Mouse (Mus musculus) 3134 (cell line): ENCODE data around the gene Pafah1b1.
A peak's percentile ranks its signal among the peaks of the same experiment; 100 is the strongest.

Experiments
- DNase-seq: peaks from one replicate; pipeline ENCODE4 v3.0.0-alpha.2; 2011; ENCODE audit warnings: low spot score; ENCODE audit not compliant: insufficient read length; ENCODE audit errors: extremely low read depth

Gene Pafah1b1

DNA sequence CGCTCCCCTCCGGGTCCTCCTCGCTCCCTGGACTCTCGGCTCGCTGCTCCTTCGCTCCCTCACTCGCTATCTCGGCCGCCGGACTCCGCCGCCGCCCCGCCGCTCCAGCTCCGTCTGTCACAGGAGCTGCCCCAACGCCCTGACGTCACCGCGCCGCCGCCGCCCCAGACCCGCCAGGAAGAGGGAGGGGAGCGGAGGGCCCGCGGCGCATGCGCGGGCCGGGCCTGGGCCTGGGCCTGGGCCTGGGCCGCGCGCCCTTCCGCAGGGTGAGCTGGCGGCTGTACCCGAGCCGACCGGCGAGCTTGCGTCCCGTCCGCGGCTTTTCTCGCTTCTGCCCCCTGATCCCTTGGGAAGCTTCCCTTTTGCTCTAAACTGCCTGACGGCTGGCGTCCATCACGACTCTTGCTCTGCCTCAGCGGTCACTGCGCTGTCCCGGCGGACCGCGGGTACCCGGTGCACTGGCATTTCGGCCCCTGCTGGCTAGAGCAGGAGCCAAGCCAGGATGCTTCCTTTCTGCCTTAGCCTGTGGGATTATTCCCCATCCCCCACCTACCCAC is at the start of gene Pafah1b1:
Gene Pafah1b1, minus strand, starts transcription at position 436 of the 557 bp plus-strand sequence.
- DNase-seq, result peak; percentile 91

DNA sequence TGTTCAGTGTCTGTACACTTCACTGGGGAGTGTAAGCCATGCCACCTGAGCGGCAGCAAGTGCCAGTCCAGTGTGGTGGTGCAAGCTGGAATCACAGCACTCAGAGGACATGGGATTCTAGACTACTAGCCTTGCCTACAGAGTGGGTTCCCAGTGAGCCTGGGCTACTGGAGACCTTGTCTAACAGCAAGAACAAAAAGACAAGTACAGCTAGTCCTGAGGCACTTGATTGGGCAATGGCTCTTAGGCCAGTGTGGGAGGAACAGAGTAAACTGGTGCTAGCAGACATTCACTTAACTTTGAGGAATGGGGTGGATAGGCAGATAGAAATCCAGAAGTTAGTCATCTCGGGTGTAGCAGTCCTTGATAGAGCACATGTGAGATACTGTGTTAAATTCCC is 47.9 kb upstream of the Pafah1b1 start:
- no peak for DNase-seq

DNA sequence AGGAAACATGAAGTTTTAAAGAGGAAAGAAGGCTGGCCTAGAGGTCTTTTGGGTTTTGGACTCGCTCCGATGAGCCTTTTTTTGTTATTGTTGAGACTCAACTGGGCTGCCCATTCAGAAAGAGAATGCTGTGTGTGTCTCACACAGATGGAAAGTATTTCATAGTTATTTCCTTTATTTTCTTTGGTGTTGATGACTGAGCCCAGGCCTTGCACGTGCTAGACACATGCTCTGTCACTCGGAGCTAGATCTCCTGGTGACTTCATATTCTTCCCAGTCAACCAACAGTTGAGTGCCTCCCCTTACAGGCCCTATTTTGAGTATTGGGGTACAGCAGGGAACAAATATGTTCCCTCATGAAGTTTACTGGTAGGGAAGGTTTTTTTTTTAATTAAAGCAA is 47.2 kb upstream of the Pafah1b1 start:
- no peak for DNase-seq

DNA sequence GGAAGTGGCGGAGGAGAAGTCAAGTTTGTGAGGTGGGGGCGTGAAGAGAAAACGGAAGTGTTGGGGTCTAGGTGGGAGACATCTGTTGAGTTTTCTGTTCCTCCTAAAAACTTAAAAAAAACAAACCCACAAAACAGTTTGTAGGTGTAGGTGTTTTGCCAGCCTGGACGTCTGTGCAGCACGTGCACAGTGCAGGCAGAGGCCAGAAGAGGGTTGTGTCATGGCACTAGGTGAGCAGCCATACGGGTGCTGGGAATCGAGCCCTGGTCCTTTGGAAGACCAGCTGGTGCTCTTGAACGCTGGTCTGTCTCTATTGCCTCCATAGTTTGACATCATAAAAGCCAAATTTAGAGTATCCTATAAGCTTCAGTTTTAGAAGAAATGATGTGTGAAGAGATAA is 46.8 kb upstream of the Pafah1b1 start:
- no peak for DNase-seq

DNA sequence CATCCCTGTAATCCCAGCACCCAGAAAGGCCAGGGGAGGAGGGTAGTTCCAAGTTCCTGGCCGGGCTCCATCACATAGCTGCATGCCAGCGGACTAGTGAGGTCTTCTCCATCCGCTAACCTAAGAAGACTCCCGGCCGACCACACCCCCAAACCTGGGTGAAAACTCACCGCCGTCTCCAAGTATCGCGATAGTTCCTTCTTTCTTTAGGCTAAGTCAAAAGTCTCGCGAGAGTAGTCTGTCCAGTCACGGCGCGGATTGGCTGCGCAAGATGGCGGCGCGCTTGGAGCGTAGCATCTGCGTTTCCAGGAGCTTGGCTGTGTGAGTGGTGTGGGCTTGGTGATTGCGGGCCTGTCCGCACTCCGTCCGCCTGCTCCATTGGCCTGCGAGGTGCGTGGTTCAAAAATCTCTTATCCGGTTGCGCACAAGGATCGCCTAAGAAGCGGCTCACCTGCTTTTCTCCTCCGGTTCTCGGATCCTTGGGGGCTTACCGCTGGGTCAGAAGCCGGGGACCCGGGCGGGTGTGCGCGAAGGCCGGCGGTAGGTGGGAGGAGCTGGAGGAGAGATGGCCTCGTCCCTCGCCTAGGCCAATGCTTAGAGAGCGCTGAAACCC is 46.2 kb upstream of the Pafah1b1 start, which contains the start of gene Mettl16:
Gene Mettl16, plus strand, starts transcription at position 236 of the 613 bp plus-strand sequence.
- peak; percentile 96 for DNase-seq

DNA sequence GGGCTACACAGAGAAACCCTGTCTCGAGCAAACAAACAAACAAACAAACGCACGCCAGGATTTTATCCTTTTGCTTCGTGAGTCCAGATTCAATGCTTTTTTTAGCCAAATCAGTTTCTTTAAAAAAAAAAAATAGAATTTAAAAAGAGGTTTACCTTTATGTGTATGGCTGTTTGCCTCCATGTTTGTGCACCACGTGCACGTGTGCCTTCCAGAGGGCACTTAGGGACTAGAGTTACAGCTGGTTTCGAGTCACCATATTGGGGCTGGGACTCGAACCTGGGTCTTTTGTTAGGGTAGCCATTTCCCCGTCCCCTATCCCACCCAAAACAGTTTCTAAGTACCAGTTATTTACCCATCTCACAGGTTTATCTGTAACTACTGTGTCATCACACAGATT is 45.6 kb upstream of the Pafah1b1 start:
- no peak for DNase-seq

DNA sequence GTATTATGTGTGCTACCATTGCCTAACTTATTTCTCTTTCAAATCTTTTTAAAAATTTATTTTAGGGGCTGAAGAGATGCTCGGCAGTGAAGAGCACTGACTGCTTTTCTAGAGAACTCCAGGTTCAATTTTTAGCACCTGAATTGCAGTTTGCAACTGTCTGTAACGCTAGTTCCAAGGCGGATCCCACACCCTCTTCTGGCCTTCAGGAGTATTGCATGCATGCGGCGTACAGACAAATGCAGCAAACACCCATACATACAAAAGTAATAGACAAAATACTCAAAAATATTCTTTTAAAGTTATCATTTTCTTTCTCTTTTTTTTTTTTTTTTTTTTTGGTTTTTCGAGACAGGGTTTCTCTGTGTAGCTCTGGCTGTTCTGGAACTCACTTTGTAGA is 43.6 kb upstream of the Pafah1b1 start:
- DNase-seq, result no peak

DNA sequence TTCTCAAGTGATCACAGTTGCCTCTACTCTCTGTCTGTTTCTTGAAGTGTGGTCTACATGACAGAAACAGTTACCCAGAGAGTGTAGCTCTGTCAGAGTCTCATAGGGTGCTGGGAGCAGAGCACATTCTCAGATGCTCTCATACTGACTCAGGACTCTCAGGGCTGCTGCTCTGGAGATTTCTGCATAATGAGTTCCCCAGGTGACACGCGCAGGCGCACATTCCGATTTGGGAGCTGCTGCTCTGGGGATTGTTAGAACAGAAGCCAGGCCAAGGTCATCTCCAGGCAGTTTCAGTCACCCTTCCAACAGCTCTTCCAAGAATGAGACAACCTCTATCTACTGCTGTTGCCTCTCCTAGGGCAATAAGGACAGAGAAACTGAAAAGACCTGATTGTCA is 43.0 kb upstream of the Pafah1b1 start:
- DNase-seq, result no peak

DNA sequence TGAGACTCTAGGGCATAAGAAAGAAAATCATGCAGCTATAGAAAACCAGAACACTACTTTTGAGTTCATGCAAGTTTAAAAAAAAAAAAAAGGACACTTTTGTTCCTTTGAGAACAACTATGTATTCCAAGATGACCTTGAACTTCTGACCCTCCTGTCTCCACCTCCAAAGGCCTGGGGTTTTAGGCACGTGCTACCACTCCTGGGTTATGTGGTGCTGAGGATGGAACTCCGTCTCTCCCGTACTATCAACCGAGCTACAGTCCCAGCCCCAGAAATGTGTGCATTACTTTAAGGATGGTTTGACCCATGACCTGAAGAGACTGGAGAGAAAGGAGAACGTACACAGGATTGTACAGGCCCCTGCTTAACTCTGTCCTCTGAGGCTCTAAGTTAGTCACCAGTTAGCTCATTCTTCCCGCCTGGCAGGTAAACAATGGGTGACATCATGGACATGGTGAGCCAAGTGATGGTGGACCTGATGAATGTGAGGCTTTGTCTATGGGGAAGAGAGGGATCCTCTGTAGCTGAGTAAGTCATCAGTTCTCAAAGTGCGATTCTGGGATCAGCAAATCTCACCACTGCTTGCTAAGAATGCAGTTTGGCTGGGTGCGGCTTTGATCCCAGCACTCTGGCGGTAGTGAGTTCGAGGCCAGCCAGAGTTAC is 39.6 kb upstream of the Pafah1b1 start:
- no peak for DNase-seq

DNA sequence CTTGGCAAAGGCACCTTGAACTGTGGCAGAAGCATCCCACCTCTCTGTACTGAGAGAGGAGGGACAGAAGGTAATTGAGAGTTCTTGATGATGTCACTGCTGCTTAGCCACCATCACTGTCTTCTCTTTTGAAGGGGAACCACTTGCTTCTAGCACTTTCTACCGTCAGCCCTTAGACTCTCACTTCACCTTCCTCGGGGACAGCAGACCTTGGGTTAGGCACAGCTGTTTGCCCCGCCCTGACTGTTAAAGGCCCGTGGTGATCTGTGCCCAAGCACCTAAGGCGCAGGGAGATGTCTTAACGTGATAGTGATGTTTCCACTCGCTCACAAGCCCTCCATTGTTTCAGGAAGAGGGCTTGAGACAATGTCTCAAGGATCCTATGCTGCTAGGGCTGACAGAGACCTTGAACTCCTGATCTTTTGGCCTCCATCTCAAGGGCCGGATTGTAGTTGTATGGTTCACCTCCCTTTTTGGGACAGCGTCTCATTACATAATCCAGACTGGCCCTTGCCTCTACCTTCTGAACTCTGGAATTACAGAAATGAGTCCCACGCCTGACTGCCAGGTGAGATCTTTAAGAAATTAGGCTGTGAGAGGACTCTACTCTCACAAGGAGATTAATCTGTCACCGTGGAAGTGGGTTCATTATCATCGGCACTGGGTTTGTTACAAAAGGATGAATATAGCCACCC is 36.7 kb upstream of the Pafah1b1 start:
- DNase-seq, result no peak

DNA sequence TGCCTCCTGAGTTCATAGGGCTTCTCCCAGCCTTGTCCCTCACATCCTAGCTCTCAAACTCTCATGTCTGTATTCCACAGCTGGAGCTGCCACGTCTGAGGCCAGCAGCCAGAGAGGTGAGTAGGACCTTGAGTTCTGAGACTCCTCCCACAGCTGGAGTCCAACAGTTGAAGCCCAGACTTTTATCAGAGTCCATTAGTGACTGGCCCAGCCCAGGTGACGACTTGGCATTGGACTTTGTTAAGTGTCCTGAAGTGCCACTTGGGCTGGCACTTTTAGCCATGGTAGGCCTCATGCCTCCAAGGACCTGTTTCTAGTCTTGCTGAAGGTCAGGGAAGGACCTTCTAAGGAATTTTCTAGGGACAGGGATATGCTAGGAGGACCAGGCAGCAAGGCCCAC is 32.2 kb upstream of the Pafah1b1 start:
- DNase-seq, result no peak

DNA sequence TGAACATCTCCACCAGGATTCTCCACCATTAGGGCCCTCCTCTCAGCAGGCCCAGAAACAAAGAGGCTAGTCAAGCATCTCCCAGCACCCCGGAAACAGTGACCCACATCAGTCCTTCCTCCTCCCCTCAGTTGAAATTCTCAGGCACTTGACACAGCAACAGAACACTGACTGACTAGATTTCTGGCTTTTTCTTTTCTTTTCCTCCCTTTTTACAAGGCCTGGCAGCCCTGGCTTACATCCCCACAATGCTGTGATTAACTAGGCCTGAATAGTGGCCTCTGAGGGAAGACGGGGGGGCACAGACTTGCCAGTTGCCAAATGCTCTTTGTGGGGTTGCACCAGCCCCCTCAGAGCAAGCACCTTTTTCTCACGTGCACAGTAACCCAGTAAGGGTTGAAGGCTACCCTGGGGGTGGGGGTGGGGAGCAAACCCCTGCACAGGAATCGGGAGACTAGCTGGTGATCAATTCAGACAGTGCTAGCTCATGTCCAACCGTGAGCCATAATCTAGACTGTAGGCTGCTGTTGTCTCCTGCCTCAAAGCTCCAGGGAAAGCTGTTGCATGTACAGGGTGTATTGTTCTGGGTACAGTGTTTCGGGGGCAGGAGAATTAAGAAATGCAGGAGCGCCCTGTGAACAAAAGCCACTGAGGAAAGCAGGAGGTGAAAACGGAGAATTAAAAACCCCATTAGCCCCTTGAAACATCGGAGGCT is 27.0 kb upstream of the Pafah1b1 start:
- no peak for DNase-seq

DNA sequence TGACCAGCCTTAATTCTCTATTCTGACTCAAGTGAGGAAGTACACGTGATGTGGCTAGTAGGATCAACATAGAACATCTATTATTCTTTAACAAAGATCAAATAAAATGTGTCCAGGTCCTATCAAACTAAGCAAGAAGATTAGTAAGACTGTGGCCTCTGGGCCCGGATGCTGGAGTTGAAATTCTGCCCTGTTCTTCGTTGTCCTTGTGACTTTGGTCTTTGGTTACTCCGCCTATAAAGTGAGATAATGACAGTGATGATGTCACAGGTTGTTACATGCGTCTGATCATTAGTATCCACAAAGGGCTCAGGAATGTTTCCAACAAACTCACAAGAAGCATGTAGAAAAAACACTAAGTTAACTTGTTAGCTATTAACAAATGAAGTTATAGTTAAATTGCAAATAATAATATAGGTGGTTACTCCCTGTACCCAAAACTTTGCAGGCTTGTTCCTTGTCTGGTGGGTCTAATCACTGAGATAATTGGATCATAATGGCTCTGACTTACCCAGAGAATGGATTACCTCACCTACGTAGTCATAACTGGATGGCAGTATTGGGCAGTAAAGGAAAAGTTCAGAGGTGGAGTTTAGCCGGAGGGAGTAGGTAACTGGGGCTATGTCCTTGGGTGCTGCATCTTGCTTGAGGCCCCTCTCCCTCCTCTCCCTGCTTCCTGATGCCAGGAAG is 26.3 kb upstream of the Pafah1b1 start:
- no peak for DNase-seq

DNA sequence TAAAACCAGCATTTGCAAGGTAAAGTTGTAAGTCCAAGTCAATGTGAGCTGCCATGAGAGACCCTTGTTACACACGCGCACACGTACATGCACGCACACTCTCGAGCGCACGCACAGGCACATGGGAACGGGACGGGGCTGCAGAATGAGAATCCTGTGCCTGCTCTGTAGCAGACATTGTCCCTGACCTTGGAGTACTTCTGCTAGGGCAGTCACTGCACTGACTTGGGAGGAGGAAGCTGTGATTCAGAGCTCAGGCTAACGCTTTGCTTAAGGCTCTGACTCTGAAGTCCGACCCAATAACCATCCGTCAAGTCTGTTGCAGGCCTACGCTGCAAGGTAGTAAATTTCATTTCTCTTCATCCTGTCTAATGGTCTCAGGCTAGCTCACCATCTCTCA is 24.8 kb upstream of the Pafah1b1 start:
- no peak for DNase-seq

DNA sequence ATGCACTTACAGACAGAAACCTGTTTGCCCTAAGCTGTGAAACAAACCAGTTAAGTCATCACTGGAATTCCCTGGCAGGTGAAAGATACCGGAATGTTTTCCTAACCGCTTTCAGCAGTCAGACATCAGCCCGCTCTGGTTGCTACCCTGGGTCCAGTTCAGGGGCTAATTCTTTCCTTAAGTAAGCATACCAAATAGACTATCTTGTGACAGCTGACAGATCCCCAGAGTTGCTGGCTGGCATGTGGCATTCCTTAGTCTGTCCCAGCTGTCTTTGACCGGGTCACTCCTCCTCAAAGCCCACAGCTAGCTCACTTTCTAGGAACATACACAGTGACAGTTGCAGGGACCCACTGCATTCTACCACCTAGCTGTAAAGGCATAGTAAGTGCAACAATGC is 23.6 kb upstream of the Pafah1b1 start:
- DNase-seq, result peak; percentile 21

DNA sequence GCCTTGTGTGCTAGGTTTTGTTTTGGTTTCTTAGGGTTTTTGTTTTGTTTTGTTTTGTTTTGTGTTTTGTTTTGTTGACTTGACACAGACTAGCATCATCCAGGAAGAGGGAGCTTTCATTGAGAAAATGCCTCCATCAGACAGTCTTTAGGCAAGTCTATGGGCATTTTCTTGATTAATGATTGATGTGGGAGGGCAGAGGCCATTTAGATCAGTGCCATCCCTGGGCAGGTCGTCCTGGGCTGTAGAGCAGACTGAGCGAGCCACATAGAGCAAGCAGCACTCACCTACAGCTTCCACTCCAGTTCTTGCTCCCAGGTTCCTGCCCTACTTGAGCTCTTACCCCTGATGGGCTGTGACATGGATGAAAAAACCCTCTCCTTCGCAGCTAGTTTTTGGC is 13.4 kb upstream of the Pafah1b1 start:
- no peak for DNase-seq

DNA sequence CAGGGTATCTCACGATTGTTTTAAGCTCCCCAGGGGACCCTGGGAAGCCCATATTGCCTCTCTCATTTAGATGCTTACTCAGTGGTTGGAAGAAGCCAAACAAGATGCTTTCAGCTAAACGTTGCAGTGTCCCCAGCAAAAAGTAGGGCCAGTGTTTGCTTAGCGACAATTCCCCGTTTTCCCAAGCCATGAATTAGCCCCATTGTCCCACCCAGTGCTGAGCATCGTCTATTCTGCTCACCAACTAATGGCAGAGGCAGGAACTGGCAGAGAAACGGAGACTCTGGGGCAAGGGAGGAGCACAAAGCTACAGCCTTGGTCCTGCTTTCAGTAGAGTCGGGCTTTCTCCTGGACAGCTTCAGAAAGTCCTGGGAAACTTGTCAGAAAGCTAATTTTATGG is 10.4 kb upstream of the Pafah1b1 start:
- DNase-seq, result no peak

DNA sequence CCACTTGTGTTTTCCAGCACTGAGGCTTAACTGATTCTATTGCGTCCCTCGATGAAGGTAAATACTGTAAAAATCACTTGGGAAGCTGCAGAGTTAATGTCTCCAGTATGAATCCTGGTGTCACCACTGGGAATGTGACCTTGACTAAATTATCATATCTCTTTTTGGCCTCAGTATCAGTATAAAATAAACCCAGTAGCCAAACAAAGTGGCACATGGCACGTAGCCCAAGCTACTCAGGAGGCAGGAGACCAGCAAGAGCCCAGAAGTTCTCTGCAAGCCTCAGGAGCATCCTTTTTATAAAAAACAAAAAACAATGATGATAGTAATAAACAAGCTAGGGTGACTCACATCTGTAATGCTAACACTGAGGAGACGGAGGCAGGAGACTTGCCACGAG is 711 bp upstream of the Pafah1b1 start:
- DNase-seq, result no peak

DNA sequence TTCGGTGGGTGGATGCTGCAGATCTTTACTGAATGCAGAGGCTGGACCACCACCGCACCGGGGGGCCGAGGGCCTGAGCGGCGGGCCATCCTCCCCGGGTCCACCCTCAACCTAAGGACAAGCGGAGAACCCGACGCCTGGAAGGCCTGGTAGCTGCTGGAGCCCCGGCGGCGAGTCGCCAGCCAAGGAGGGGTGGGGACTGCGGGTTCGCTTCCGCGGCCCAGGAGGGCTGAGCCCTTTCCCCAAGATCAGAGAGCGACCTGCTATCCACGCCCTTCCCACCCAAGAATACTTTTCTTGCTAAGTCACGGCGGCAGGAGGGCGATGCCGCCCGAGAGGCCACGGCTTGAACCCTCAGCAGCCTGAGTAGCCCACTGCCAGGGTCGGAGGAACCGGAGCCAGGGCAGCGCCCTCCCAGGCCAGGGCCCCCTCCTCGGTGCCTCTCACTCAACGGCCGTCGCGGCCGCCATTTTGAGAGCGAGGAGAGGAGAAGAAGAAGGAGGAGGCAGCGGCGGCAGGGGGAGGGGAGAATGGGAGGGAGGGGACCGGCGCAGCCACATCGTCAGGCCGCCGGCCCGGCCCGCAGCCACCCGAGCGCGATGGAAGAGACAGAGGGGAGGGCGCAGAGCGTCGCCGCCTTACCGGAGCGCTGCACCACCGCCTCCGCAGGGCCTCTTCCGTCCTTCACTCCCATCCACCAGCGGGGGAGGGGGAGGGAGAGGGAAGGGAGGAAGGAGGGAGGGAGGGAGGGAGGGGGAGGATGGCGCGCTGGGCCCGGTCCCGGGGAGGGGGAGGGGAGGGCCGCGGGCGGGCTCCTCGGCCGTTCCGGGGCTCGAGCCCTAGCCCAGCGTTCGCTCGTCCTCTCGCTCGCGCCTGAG is 874 bp downstream of the Pafah1b1 start:
- peak; percentile 91 for DNase-seq

DNA sequence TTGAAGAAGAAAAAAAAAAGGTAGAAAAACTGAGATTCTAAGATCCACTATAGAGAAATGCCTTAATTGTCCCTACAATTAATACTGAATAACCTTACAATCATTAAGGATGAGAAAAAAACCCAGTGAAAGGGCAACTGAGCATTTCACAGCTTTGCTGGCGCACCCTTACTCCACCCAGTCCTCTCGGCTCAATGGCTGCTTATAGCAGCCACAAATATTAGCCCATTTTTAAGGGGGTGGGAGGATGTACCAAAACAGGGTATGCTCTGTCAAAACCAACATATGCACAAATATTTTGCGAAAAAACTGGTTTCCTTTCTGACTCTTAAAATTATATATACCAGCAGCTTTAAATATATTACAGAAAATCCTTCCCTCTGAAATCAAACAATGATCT is 2.5 kb downstream of the Pafah1b1 start:
- DNase-seq, result no peak
